Mouse (Mus musculus) embryonic fibroblast, embryonic 13.5 days (primary cell): ENCODE measurements around the gene Gsg1l. TPM values are rescaled to one million over a fixed set of nuclear protein-coding genes. Genes with fewer than 3 reads are reported as not detected.

Source experiments
- H3K27ac ChIP-seq: 2 replicates; pipeline ENCODE4 v1.5.1; 2012; ENCODE audit warnings: low read length, control low read depth, inconsistent platforms; ENCODE audit not compliant: insufficient read depth
- H3K4me1 ChIP-seq: 2 replicates; pipeline ENCODE4 v1.6.1; 2011; ENCODE audit warnings: low read length; ENCODE audit not compliant: control insufficient read depth, insufficient read depth
- H3K4me3 ChIP-seq: 2 replicates; pipeline ENCODE4 v1.5.1; 2011; ENCODE audit warnings: mild to moderate bottlenecking, control low read depth, low read length; ENCODE audit not compliant: insufficient read depth
- CTCF ChIP-seq: IDR thresholded peaks from 2 replicates; pipeline ENCODE4 v1.5.1; 2011; ENCODE audit warnings: mild to moderate bottlenecking, control low read depth, low read length, moderate library complexity, borderline replicate concordance; ENCODE audit not compliant: insufficient read depth
- POLR2A ChIP-seq: IDR thresholded peaks from 2 replicates; pipeline ENCODE4 v1.6.1; 2011; ENCODE audit warnings: low read depth, mild to moderate bottlenecking, control low read depth, low read length, moderate library complexity
- polyA plus RNA-seq: library from polyadenylated mRNA; stranded (reverse); fragments of >200 nt; gene quantifications from 2 replicates; pipeline ENCODE4 v1.2.4, GENCODE M21; 2011; ENCODE audit warnings: low read depth; ENCODE audit not compliant: missing spikeins, insufficient read length

Gene Gsg1l
- polyA plus RNA-seq, 1 experiment: not detected

DNA sequence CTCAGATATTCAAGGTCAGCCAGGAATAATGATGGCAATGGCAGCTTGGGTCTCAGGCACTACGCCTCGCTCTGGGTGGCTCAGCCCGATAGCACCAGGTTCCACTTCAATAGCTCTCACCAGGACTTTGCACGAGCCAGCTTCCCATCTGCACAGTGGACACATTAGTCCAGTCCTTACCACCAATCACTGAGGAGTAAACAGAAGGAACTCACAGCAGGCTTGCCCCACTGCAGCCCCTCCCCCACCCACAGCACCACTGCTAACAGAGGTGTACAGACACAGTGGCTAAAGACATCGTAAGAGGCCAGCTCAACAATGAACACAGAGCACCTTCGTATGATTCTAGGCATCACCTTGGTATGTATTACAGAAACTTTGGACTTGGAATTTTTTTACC, 128.4 kb downstream of the Gsg1l start:
- Histone ChIP-seq H3K4me1 (no peaks in the 10 kb centered on the region), H3K4me3 (no peak overlapping the region), H3K27ac (no peak overlapping the region)
- TF ChIP-seq POLR2A (no peak), CTCF (no peak)

DNA sequence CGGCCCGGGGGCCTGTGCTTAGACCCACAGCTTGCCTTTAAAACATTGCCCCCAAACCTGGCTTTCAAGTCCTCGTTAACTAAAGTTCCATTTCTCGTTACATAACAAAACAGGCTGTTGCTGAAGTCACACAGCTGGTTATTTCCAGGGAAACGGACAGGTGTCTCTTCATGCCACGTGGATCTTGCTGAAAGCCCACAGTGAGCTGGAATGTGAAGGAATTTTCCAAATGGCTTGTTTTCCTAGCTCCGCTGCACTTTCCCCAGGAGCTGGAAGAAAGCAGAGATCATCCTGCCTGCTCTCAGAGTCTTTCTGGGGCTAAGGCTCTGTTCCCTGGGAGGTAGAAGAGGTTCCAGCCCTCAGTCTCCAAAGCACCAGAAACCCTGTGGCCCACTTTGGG, 130.3 kb downstream of the Gsg1l start:
- TF ChIP-seq POLR2A: no peak
- H3K27ac ChIP-seq: no peak overlapping the region
- no peaks in the 10 kb centered on the region for H3K4me1 ChIP-seq
- H3K4me3 ChIP-seq: no peak overlapping the region

GRCm38 (mm10) chr7:125948973-125949372, 133.2 kb downstream of the Gsg1l start:
- Histone ChIP-seq H3K4me1 (peaks cover 3% of the 10 kb centered on the region; the same call in 1 of the 2 replicates), H3K4me3 (no peak overlapping the region), H3K27ac (no peak overlapping the region)
- TF ChIP-seq CTCF (no peak), POLR2A (no peak)

DNA sequence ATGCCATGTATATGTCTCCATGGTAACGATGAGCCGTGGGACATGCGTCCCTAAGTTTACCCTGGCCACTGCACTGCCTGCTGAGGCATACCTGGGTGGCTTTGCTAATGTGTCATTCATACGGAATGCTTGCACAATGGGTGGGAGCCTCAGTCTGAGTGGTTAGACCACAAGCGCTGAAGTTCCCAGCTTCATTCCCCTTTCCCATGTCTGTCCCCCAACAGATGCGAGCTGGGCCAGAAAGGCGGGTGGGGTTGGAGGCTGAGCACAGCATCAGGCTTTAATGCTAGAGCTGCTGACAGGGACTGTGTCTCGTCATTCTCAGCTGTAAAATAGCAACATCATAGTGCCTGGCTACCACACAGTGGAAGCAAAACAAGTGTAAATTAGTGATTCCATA, 136.3 kb downstream of the Gsg1l start:
- no peak for TF ChIP-seq POLR2A
- no peak for TF ChIP-seq CTCF
- peaks cover 3% of the 10 kb centered on the region; the same call in 1 of the 2 replicates for H3K4me1 ChIP-seq
- no peak overlapping the region for H3K4me3 ChIP-seq
- no peak overlapping the region for H3K27ac ChIP-seq

- no peak overlapping the region for H3K4me3 ChIP-seq
- TF ChIP-seq POLR2A (no peak), CTCF (no peak)
- no peak overlapping the region for H3K27ac ChIP-seq
- peaks cover 3% of the 10 kb centered on the region; the same call in 1 of the 2 replicates for H3K4me1 ChIP-seq
Observed at GRCm38 (mm10) chr7:125944631-125945030, 137.6 kb downstream of the Gsg1l start.

GRCm38 (mm10) chr7:125943511-125943910, 138.7 kb downstream of the Gsg1l start:
- Histone ChIP-seq H3K27ac (no peak overlapping the region), H3K4me1 (peaks cover 3% of the 10 kb centered on the region; the same call in 1 of the 2 replicates), H3K4me3 (no peak overlapping the region)
- TF ChIP-seq POLR2A: no peak
- no peak for TF ChIP-seq CTCF

- no peak overlapping the region for H3K27ac ChIP-seq
- no peak overlapping the region for H3K4me3 ChIP-seq
- TF ChIP-seq CTCF (no peak), POLR2A (no peak)
- H3K4me1 ChIP-seq: peaks cover 3% of the 10 kb centered on the region; the same call in 1 of the 2 replicates
Observed at GRCm38 (mm10) chr7:125942365-125943090, 139.7 kb downstream of the Gsg1l start.

DNA sequence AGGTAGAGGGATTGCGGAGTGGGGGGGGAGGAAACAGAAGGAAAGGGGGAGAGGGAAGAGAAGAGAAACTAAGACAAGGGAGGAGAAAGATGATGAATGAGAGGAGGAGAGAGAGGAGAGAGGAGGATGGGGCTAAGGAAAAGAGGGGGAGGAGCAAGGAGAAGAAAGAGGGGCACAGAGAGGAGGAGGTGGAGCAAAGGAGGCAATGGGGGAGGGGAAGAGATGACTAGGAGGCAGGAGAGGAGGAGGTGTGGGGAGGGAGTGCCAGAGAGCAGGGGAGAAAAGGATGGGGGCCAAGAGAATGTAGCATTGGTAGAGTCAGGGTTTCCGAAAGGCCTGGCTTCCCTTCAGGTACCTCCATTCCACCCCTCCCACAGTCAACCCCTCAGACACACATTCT, 147.9 kb downstream of the Gsg1l start:
- no peak overlapping the region for H3K27ac ChIP-seq
- TF ChIP-seq POLR2A: no peak
- TF ChIP-seq CTCF: no peak

GRCm38 (mm10) chr7:125933356-125934244, 148.6 kb downstream of the Gsg1l start:
- Histone ChIP-seq H3K27ac (no peak overlapping the region), H3K4me3 (no peak overlapping the region), H3K4me1 (no peaks in the 10 kb centered on the region; the same call in 1 of the 2 replicates)
- TF ChIP-seq POLR2A: no peak
- no peak for TF ChIP-seq CTCF

More for the DNA sequence above, 147.9 kb downstream of the Gsg1l start:
- no peaks in the 10 kb centered on the region; the same call in 1 of the 2 replicates for H3K4me1 ChIP-seq
- no peak overlapping the region for H3K4me3 ChIP-seq

DNA sequence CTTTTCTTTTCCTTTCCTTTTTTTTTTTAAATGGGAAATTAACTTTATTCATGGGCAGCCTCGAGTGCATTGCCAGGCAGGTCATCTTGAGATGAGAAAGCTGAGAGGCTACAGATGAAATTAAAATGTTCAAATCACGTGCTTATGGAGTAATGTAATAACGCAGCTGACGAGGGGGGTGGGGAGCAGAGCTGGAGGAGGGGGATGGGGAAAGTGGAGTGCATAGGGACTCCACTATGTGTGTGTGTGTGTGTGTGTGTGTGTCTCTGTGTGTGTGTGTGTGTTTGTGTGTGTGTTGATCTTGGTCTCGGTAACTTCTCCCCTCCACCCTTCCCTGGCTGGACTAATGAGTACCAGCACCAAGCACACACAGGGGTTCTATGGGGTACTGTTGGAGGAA, 150.6 kb downstream of the Gsg1l start:
- Histone ChIP-seq H3K4me3 (no peak overlapping the region), H3K27ac (no peak overlapping the region), H3K4me1 (no peaks in the 10 kb centered on the region; the same call in 1 of the 2 replicates)
- TF ChIP-seq CTCF (no peak), POLR2A (no peak)
